Mouse (Mus musculus) hematopoietic stem cell, adult 5-6 weeks (primary cell): ENCODE measurements around the gene Luc7l2. TPM values are rescaled to one million over a fixed set of nuclear protein-coding genes. Genes with fewer than 3 reads are reported as not detected.
A peak's percentile ranks its signal among the peaks of the same experiment; 100 is the strongest.

Experiments used
- ATAC-seq, 2 experiments: fragments of 125-278 bp in 1 of 2; replicated peaks in 1 of 2; 2 replicates each; pipeline ENCODE4 v1.8.0; 2016 to 2017; ENCODE audit warnings: inconsistent platforms in 2 of 2, mild to moderate bottlenecking in 2 of 2, moderate number of reproducible peaks in 2 of 2, low read depth in 1 of 2, moderate TSS enrichment in 1 of 2; ENCODE audit not compliant: low FRiP score in 2 of 2, poor library complexity in 2 of 2, severe bottlenecking in 2 of 2, insufficient read depth in 1 of 2, low TSS enrichment in 1 of 2
- total RNA-seq: library from RNA; stranded (forward); fragments of 172-1452, 232-1000 nt; gene quantifications from 2 replicates; pipeline ENCODE4 v1.2.3, GENCODE M21; 2017

Luc7l2 gene
- total RNA-seq, 1 experiment from 2014 or later = 342 TPM

GRCm38 (mm10) chr6:38550250-38551061 lies 678 bp upstream of the Luc7l2 start:
- peak; percentile 48 to 60; a peak in 3 of 4 replicates for ATAC-seq

DNA sequence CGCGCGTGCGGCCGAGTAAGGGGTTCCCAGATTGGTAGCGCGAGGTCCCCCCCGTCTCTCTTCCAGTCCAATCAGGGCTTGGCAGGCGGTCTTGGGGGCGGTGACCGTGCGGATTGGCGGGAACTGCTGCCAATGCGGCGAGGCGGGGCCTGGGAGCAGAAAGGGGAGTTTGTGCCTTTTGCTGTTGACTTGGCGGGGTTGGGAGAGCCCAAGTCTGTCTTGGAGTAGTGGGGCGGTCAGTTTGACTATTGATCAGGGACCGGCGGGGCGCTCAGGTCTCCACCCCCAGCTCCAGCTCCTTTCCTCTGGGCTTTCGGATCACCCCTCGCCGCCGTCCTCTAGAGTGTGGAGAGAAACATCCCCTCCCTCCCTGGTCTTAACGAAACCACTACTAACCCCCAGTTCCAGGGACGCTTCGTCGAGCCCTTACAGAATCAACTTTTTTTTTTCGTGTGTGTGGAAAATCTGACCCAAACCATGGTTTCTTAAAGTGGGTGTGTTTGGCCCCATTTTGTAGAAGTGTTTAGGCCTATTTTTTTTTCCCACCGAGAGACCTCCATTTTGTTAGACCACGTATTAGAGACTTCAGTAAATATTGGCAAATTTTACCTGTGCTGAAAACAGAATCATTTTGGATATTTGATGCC lies 978 bp downstream of the Luc7l2 start:
- ATAC-seq = peak; percentile 84 to 89

DNA sequence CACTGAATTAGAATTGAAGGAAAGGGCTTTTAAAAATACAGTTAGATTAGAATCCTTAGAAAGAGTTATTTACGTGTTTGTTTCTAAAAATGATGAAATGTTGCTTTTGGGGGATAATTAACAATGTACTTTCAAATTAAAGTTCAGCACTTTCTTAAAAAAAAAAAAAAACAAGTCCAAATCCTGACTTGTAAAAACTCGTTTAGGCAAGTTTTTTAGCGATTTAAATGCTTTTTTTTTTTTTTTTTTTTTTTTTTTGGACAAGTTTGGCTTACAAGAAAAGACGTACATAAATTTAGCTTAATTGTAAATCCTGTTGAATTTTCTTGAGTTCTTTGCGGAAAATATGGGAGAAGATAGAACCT lies 1.5 kb downstream of the Luc7l2 start:
- no peak for ATAC-seq

GRCm38 (mm10) chr6:38576096-38576495 lies 25.0 kb downstream of the Luc7l2 start:
- ATAC-seq = no peak

GRCm38 (mm10) chr6:38580112-38580857 lies 29.2 kb downstream of the Luc7l2 start:
- ATAC-seq = no peak

DNA sequence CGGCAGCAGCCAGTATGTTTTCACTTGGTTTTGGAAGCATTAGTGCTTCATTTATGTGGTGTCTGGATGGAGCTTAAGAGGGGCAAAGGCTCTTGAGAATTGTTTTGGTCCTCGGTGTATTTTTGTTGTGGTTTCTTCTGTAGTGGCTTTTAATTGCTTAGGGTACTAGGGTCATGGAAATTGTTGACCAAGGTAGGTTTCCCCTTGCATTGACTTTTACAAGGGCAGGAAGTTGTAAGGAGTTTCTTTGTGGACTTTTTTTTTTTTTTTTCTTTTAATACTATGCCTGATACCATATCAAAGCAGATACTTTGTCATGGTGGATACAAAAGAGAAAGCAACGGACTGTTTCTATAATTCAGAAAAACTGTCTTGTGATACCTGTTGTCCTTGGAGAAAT lies 30.6 kb downstream of the Luc7l2 start:
- no peak for ATAC-seq

GRCm38 (mm10) chr6:38597481-38597880 lies 46.3 kb downstream of the Luc7l2 start:
- ATAC-seq = no peak

DNA sequence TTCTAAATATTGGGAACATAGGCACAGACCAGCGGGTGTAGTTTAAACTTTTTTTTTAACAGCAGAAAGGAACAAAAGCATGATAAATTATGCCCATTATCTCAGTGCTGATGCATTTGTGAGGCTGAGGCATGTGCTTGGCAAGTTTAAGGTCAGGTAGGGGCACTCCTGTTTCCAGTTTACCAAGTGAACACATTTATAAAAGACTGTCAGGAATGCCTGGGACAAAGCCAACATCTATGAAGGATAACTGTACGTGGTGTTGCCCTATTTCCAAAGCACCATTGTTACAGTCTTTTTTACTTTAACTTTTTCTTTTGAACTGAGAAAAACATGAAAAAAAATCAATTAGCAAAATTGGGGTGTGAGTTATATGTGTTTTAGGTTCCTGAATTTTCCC lies 58.8 kb downstream of the Luc7l2 start:
- no peak for ATAC-seq

GRCm38 (mm10) chr6:38622406-38622805 lies 71.3 kb downstream of the Luc7l2 start:
- ATAC-seq = no peak

DNA sequence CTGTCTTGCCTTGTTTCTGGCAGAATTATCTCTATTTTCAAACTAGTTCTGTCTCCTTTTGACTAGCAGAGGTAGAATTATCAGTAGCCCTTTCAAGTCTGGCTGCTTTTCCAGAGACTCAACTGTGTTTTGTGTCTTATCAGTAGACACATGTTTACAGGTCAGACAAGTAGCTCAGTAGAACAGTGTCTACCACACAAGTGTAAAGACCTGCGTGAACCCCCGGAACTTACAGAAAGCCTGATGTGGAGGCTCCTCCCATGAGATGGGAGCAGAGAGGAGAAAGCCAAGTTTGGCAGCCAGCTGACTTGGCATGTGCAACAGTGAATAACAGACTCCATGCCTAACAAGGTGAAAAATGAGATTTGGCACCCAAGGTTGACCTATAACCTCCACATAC lies 72.3 kb downstream of the Luc7l2 start:
- ATAC-seq = no peak; a peak in 1 of 4 replicates

DNA sequence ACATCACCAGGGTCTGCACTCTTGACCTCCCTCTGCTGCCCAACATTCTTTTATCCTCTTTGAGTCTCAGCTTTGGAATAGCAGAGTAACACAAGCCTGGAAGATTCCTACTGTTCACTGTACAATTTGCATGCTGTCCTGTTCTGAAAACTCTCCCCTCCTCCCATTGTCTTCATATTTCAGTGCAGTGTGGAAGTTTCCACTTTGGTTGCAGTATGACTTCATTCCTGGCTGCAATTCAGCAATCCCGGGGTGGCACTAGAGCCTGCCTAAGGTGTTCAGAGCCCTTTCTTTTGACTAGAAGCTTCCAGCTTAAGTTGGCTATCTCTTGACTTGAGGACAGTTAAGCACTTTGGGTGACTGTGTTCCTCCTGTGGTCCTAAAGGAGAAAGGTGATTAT lies 73.3 kb downstream of the Luc7l2 start:
- no peak for ATAC-seq

GRCm38 (mm10) chr6:38626086-38626485 lies 75.0 kb downstream of the Luc7l2 start:
- no peak for ATAC-seq

DNA sequence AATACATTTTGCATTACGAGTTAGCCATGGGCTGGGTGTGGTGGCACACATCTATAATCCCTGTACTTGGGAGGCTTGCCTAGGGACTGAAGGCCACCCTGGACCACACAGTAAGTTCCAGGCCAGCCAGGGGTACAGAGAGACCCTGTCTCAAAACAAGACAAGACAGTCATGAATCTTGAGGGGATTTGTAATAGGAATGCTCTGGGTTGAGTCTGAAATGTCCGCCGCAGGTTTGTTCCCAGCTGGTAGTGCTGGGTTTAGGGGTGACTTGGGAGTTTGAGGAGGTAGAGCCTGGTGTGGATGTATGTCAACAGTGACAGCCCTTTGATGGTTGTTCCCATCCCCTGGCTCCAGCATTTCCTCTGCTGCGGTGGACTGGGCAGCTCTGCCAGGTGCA lies 75.9 kb downstream of the Luc7l2 start:
- ATAC-seq = no peak

- ATAC-seq = no peak
These were observed 76.4 kb downstream of the Luc7l2 start for GRCm38 (mm10) chr6:38627486-38627885.

- no peak for ATAC-seq
These were observed 78.4 kb downstream of the Luc7l2 start for GRCm38 (mm10) chr6:38629556-38629955.

GRCm38 (mm10) chr6:38632826-38633225 lies 81.7 kb downstream of the Luc7l2 start:
- no peak for ATAC-seq

- ATAC-seq = no peak
These were observed 83.3 kb downstream of the Luc7l2 start for GRCm38 (mm10) chr6:38634461-38634860.
